Mouse (Mus musculus): ENCODE measurements around the gene U2af1l4.

The U2af1l4 gene

DNA sequence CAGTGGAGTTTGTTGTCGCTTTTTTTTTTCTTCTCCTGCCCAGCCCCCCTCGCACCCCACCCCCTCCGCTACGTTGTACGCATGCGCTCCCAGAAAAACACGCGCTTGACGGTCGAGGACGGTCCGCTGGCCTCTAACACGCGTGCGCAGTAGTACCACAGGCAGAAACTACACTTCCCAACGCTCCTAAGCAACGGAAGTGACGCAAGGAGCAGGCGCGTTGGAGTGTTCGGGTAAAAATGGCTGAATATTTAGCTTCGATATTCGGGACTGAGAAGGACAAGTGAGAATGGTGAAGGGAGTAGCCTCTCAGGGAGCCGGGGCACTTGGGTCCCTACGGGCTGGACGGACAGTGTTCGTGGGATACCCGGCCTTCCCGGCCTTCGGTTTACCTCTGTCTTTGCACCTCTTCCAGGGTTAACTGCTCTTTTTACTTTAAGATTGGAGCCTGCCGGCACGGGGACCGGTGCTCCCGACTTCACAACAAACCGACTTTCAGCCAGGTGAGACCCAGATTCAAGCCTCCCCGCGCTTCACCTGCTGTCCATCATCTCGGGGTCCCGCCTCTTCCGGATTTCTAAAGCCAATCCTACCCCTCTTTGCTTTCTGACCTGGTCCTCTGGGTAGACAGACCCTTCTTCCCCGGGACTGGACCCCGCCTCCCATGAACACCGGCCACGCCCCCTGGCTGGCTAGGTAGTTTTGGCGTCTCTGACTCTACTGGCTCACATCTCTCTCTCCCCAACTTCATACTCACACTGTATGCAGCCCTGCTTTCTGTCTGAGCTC is at the start of gene U2af1l4, which contains the start of the genes Gm49396 and Psenen:
TSS of gene U2af1l4 (plus strand) at position 185 of the 789 bp plus-strand sequence.
TSS of gene Gm49396 (plus strand) at position 228 of the 789 bp plus-strand sequence.
TSS of gene Psenen (minus strand) at position 511 of the 789 bp plus-strand sequence.
- DNase-seq (ENCODE audit: low spot score in 2 of 2): peak; percentile 95 to 98

- DNase-seq (ENCODE audit: low spot score in 2 of 2): no peak
Measured at GRCm38 (mm10) chr7:30515003-30515760, 47.9 kb upstream of the U2af1l4 start.

GRCm38 (mm10) chr7:30518325-30518724 is 44.8 kb upstream of the U2af1l4 start:
- DNase-seq (ENCODE audit: low spot score in 2 of 2): no peak

- no peak for DNase-seq (ENCODE audit: low spot score in 2 of 2)
Measured at GRCm38 (mm10) chr7:30520396-30520795, 42.7 kb upstream of the U2af1l4 start.

DNA sequence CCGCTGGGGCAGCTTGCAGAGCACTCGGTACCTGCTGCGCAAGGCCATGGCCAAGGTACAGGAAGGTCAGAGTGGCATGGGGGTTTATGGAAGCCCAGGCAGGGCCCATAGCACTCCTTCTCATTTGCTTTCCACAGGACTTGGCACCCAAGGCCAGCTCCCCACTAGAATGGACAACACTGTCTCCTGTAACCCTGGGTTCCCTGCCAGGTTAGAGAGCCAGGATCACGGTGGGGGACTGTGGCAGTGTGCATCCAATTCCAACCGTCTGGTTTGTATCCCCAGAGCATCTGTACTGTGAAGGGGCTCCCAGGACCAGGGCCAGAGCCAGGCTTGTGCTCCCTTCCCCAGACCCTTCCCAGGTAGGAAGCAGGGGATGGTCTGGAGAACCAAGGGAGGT is 42.2 kb upstream of the U2af1l4 start:
- DNase-seq (ENCODE audit: low spot score in 2 of 2): no peak

GRCm38 (mm10) chr7:30522871-30523270 is 40.2 kb upstream of the U2af1l4 start:
- no peak for DNase-seq (ENCODE audit: low spot score in 2 of 2)

DNA sequence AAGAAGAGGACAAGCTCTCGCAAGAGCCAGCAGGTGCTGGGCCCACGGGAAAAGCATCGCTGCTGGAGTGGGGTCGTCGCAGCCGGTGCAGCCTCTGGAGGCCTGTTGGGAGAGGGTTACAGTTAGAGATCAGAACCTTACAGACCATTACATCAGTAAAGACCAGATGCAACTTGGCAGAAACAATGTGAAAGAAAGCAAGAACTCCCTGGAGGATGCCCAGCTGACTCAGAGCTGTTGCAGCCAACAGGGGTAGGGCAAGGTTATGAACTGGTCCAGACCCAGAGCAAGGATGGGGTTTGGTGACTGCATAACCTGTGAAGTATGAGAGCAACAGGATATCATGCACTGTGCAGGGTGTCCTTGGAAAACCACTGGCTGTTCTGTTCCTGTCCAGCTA is 38.6 kb upstream of the U2af1l4 start:
- DNase-seq (ENCODE audit: low spot score in 2 of 2): no peak

DNA sequence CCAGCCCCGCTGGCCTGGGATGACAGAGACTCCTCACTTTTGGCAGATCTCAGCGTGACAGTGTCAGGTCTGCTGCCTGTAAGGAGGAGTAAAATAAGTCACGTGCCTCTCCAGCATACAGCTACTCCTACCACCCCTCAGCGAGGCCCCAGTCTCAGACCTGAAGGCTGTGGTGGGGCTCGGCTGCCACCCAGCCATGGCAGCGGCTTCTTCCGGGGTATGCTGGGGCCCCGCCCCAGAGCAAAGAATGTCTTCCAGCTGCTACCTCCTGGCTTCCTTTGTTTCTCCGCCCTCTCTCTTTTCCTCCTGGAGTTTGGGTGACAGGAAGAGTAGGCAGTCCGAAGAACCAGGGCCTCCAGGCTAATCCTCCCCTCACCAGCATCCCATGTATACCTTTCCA is 37.1 kb upstream of the U2af1l4 start:
- DNase-seq (ENCODE audit: low spot score in 2 of 2): peak in 1 of 2 experiments; percentile 61

DNA sequence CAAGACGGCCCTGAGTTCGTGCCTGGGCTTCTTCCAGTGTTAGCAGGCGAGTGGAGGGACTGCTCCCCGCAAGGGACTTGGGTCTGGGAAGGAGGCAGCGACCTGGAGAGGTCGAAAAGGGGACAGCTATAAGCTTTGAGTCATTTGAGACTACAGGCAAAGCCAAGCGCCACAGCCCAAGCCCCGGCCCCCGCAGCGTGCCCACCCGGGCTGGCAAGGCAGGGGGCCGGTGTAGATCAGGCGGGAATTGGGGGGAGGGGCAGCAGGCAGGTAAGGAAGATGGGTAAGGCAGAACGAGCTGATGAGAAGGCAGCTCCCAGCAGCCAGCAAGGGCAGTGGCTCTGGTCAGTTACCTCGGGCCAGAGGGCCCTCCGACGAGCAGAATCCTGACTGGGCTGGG is 36.7 kb upstream of the U2af1l4 start:
- DNase-seq (ENCODE audit: low spot score in 2 of 2): peak in 1 of 2 experiments; percentile 59

DNA sequence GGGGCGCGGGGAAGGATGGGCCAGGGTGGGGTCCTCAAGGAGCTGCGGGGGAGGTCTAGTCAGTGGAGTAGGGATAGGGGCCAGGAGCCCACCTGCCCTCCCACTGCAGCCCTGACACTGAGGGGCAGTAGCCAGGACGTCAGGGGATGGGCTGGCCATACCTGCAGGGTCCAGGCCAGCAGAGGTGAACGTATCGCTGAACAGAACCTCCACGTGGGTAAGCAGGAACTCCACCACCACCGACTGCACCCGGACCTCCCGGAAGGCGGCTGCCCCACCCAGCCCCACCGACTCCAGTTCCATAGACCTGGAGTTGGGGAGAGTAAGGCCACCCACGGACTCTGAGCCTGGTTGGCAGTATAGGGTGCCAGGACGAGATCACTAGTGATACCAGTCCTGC is 36.1 kb upstream of the U2af1l4 start:
- peak in 1 of 2 experiments; percentile 58 for DNase-seq (ENCODE audit: low spot score in 2 of 2)

GRCm38 (mm10) chr7:30531291-30531815 is 31.7 kb upstream of the U2af1l4 start:
- peak in 1 of 2 experiments; percentile 56 for DNase-seq (ENCODE audit: low spot score in 2 of 2)

DNA sequence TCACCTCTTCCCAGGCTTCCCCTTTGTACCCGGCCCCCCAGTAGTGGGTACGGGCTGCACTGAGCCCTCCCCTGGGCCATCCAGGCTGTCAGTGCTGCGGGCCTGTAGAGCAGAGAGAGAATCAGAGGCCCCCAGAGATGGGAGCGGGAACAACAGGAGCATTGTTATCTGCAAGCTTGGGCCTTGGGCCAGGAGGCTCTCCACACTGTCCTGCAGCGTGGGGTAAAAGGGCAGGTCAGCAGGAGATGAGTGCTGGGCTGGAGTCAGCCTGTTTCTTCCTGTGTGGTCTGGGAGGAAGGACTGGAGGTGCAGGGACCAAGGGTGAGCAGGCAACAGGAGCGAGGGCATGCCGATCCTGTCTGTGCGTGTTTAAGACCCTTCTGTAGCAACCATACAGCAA is 30.2 kb upstream of the U2af1l4 start:
- peak in 1 of 2 experiments; percentile 60 for DNase-seq (ENCODE audit: low spot score in 2 of 2)

DNA sequence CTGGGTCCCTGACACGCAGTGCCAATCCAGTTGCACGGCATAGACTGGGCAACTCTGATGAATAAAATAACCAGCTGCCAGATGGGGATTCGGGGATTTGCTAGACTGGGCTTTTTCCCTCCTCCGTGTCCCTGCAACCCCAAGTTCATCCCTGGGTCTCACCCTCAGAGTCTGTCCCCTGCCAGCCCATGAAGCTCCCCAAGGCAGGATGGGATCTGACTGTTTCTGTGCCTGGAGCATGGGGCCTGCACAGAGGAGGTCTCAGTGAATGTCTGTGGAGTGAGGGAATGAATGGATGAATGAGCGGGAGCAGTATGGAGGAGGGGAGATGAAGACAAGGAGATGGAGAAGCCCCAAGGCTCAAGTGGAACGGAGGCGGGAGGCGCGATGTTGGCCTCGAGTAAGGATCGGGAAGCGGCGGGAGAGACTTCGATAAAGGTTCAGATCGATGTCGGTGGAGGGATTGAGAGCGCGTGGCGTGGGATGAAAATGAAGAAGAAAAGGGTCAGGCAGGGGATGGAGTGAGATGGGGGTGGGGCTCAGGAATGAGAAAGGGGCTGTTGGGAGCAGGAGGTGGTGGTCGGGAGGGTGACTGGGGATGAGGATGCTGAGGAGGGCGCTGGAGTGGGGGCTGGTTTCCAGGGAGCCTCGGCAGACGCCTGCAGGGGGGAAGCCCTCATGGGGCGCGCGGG is 29.0 kb upstream of the U2af1l4 start:
- DNase-seq (ENCODE audit: low spot score in 2 of 2): peak in 1 of 2 experiments; percentile 71

DNA sequence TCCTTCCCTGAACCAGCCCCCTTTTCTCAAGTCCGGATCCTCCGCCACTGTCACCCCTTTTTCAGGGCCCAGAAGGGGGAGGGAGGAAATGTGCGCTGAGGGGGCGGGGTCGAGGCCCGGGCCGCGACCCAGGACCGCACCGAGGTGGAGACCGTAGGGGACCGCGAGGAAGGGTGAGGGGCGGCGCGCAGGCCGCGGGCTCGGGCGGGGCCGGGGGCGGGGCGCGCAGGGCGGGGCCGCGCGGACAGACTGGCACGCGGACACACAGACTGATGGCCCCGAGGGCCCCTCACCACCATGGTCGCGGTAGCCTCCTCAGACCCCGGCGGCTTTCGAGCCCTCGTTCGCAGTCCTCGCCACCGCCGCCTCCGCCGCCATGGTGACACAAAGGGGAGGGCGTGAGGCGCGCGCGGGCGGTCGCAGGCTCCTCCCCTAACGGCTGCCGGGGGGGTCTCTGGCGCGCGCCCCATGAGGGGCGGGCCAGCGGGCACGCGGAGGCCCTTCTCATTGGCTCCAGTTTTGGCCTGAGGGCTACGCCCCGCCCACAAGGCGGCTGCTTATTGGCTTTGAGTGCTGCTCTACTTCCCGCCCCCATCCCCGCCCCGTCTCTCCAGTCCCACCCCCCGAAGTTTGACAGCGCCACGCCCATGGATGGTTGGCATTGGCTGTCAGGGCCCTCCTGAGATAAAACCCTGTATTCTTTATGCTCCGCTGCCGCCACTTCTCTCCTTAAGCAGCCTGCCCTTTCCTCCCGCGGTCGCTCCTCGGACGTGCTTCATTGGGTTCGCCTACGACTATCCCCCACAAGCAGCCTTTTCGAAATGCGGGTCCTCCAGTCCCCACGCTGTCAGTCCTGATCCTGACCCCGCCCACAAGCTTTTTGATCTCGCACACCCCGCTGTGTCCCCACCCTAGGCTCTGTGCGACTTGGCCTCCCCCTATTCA is 28.2 kb upstream of the U2af1l4 start, which contains the start of gene Arhgap33:
TSS of gene Arhgap33 (minus strand) at position 428 of the 945 bp plus-strand sequence.
- DNase-seq (ENCODE audit: low spot score in 2 of 2): peak; percentile 96 to 97

- no peak for DNase-seq (ENCODE audit: low spot score in 2 of 2)
Measured at GRCm38 (mm10) chr7:30540572-30540971, 22.5 kb upstream of the U2af1l4 start.

DNA sequence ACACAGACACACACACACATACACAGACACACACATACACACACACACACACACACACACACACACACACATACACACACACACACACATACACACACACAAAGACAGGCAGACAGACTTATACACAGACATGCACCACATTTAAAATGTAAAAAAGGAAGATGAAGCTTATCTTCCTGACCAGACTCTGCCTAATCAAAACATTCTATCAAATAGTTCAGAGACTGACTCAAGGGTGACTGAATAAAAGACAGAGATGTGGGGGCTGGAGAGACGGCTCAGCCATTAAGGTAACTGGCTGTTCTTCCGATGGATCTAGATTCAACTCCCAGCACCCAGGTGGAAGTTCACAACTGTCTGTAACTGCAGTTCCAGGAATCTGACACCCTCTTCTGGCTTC is 18.8 kb upstream of the U2af1l4 start:
- no peak for DNase-seq (ENCODE audit: low spot score in 2 of 2)

DNA sequence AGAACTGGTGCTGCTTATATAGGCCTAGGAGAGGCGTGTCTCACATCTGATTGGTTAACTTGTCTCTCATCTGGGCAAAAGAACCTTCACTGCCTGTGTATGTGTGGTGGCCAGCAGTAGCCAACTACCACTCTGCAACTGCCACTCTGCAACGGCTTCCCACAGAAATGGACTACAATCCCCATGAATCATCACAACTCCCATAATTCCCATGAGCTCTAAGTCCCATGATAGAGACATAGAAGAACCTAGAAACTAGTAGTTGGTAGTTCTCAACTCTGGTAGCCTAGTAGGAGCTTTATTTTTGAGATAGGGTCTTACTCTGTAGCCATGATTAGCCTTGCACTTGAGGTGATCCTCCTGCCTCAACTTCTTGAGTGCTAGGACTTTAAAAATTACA is 13.2 kb upstream of the U2af1l4 start:
- DNase-seq (ENCODE audit: low spot score in 2 of 2): no peak

GRCm38 (mm10) chr7:30550603-30551002 is 12.5 kb upstream of the U2af1l4 start:
- peak in 1 of 2 experiments; percentile 60 for DNase-seq (ENCODE audit: low spot score in 2 of 2)

- DNase-seq (ENCODE audit: low spot score in 2 of 2): no peak
Measured at GRCm38 (mm10) chr7:30551445-30552101, 11.5 kb upstream of the U2af1l4 start.

Measured in spleen, postnatal 4 days (tissue).